Mouse (Mus musculus): ENCODE data around the gene Cdc6.

- TF ChIP-seq CTCF (IDR thresholded peaks at IDR 0.05; ENCODE audit: low read depth, low read length) (no peak), TAL1 (conservative IDR thresholded peaks at IDR 0.05; ENCODE audit: low read depth, low read length) (no peak), GATA1 (IDR thresholded peaks at IDR 0.05; ENCODE audit: borderline replicate concordance, low read length) (no peak), GATA2 (IDR thresholded peaks at IDR 0.05; ENCODE audit: borderline replicate concordance, low read depth, low read length) (no peak), POLR2AphosphoS5 (IDR thresholded peaks at IDR 0.05; ENCODE audit: insufficient replicate concordance, low read depth, low read length) (no peak)
Observed at GRCm38 (mm10) chr11:98932293-98933091, 24.9 kb downstream of the Cdc6 start.
